Mouse (Mus musculus) cerebellum, adult 2 months (tissue): ENCODE data around the gene Mipep.

ENCODE experiments used
- CTCF ChIP-seq: fragments of 200-500 bp; IDR thresholded peaks from 2 replicates; pipeline ENCODE4 v1.5.1; 2011; ENCODE audit warnings: low read depth, mild to moderate bottlenecking, control low read depth, low read length, moderate library complexity, borderline replicate concordance; ENCODE audit not compliant: insufficient read depth
- POLR2A ChIP-seq: fragments of 200-500 bp; IDR thresholded peaks from 2 replicates; pipeline ENCODE4 v1.6.1; 2011; ENCODE audit warnings: low read length, control low read depth, borderline replicate concordance; ENCODE audit not compliant: insufficient read depth

GRCm38 (mm10) chr14:60746141-60746540 is 38.2 kb upstream of the Mipep start:
- TF ChIP-seq POLR2A: no peak
- TF ChIP-seq CTCF: no peak
